Mouse (Mus musculus): ENCODE data around the gene Ppp4r2.

DNA sequence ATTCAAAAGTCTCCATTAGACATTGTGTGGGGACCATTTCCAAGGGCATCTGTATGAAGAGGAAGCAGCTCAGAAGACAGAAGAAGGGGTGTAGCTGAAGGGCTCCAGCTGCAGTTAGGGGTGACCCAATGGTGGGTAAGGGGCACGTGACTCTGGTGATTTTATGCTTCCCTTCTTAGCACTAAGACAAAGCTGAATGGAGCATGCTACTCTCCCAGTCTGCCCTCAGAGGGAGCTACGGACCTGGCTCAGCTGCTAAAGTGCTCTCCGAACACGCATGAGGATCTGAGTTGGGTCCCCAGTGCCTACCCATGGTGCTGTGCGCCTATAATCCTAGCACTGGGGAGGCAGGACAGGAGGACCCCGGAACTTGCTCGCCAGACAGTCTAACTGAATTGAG lies 52.0 kb downstream of the Ppp4r2 start:
- TF ChIP-seq USF1 (IDR thresholded peaks at IDR 0.05; ENCODE audit: low read depth) = no peak
- no peak for TF ChIP-seq POLR2A (IDR thresholded peaks at IDR 0.05; ENCODE audit: insufficient read length, low read depth)
- TF ChIP-seq MAX (IDR thresholded peaks at IDR 0.05; ENCODE audit: low read depth) = no peak
- no peak for TF ChIP-seq CEBPB (IDR thresholded peaks at IDR 0.05; ENCODE audit: insufficient read depth, poor library complexity, severe bottlenecking)
- no peak for TF ChIP-seq TCF12 (IDR thresholded peaks at IDR 0.05; ENCODE audit: insufficient read depth, poor library complexity, severe bottlenecking)
- no peak for TF ChIP-seq E2F4 (IDR thresholded peaks at IDR 0.05; ENCODE audit: insufficient read depth)
- TF ChIP-seq TCF3 (IDR thresholded peaks at IDR 0.05; ENCODE audit: insufficient read length, low read depth) = no peak
- TF ChIP-seq POLR2AphosphoS2 (IDR thresholded peaks at IDR 0.05; ENCODE audit: insufficient read length, low read depth) = no peak
- no peak for TF ChIP-seq MYOG (IDR thresholded peaks at IDR 0.05; ENCODE audit: control insufficient read depth in 1 of 3, insufficient read depth in 1 of 3, insufficient read length in 2 of 3, low read depth in 2 of 3)
- no peak for TF ChIP-seq MYOD1 (IDR thresholded peaks at IDR 0.05; ENCODE audit: control insufficient read depth in 1 of 3, insufficient read length in 2 of 3, low read depth in 2 of 3)
- no peak for TF ChIP-seq REST (IDR thresholded peaks at IDR 0.05; ENCODE audit: insufficient read depth, insufficient read length)
- TF ChIP-seq SRF (IDR thresholded peaks at IDR 0.05; ENCODE audit: control insufficient read depth, insufficient read length, low read depth) = no peak
